Mouse (Mus musculus) forebrain, embryonic 10.5 days (tissue): ENCODE measurements around the gene Sipa1l1. TPM values are rescaled to one million over a fixed set of nuclear protein-coding genes. Genes with fewer than 3 reads are reported as not detected.

Source experiments
- DNase-seq: peaks from one replicate; pipeline ENCODE4 v3.0.0-alpha.2; 2017; ENCODE audit warnings: low spot score; ENCODE audit errors: extremely low spot score
- H3K27ac ChIP-seq: fragments of 300-500 bp; sonication (generic); 2 replicates; pipeline ENCODE4 v1.5.1; 2016; ENCODE audit warnings: mild to moderate bottlenecking
- H3K27me3 ChIP-seq: fragments of 300-500 bp; sonication (generic); 2 replicates; pipeline ENCODE4 v1.6.1; 2016; ENCODE audit warnings: mild to moderate bottlenecking; ENCODE audit not compliant: poor library complexity, severe bottlenecking
- H3K36me3 ChIP-seq: fragments of 300-500 bp; sonication (generic); replicated peaks from 2 replicates; pipeline ENCODE4 v1.6.1; 2016; ENCODE audit warnings: mild to moderate bottlenecking, moderate library complexity
- H3K4me1 ChIP-seq: fragments of 300-500 bp; sonication (generic); 2 replicates; pipeline ENCODE4 v1.6.1; 2016
- H3K4me3 ChIP-seq: fragments of 300-500 bp; sonication (generic); 2 replicates; pipeline ENCODE4 v1.5.1; 2016; ENCODE audit warnings: mild to moderate bottlenecking, moderate library complexity
- H3K9me3 ChIP-seq: fragments of 300-500 bp; sonication (generic); 2 replicates; pipeline ENCODE4 v1.6.1; 2016; ENCODE audit warnings: mild to moderate bottlenecking, moderate library complexity
- WGBS: fragments of 180-500 bp; shearing (Covaris S2); methylation state at CpG from one replicate; pipeline ENCODE4 v1.1.7; 2016; 5-methylcytosine and 5-hydroxymethylcytosine counted together
- polyA plus RNA-seq: library from polyadenylated mRNA; unstranded; fragments of >200 nt; fragmentation: Nextera tagmentation; extraction: Ambion mirVana; gene quantifications from 2 replicates; pipeline ENCODE4 v1.2.1, GENCODE M21; 2016

Gene Sipa1l1
- polyA plus RNA-seq, 1 experiment from 2014 or later = 40.6 TPM

DNA sequence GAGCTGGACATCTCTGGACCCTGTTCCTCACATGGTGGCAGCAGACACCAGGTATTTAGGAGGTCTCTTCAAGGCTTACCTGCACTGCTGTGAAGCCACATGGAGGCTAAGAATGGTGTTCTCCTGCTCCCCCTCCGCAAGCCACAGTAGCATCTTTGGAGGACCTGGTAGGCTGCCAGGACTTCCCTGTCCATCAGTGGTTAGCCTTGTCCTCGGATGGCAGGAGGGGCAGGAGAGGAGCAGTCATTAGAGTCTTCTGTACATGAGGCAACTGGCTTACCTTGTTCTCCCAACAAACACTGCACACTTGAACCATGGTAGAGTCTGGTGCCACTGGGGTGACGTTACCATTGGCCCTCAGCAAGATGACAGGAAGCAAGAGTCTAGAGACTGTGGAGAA is 198.9 kb downstream of the Sipa1l1 start:
- Histone ChIP-seq H3K27me3 (no peaks in the 10 kb centered on the region), H3K27ac (no peak overlapping the region), H3K4me3 (no peak overlapping the region), H3K4me1 (peaks cover 48% of the 10 kb centered on the region), H3K36me3 (peaks cover 7% of the 10 kb centered on the region), H3K9me3 (no peaks in the 10 kb centered on the region)
- 89% methylated on average over 3 of the region's 3 CpGs for WGBS
- no peak for DNase-seq

DNA sequence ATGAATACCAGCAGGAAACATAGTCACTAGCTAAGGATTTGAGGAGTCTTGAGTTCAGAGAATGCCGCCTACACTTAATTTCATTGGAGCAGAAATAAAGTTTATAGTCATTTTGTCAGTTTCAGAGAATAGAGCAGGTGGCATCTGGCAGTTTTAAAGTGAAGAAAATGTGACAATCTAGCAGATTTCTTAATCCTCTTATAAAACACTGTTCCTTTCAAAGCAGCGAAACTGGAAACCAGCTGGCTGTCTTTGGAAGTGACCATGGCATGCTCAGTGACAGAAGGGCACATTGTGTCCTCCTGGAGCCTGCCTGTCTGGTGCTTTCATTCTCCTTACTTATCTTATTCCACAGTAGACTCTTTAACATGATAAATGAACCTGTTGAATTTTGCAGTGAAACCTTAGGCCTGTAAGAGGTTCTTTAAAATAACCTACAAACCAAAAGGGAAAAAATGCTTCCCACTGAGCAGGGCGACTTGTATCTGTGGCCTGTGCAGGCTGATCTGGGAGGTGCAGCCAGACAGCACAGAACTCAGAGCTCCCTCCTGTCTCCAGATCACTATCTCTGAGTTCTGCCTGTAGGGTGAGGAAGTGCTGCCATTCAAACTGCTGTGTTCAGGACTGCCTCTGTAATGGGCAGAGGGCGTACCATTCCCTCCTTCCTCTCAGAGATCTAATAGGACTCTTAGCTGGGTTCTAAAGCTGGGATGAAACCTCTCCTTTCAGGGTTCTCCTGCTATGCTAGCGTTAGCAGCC is 200.5 kb downstream of the Sipa1l1 start:
- Histone ChIP-seq H3K27ac (peak overlapping the region; percentile 25; the same call in 1 of the 2 replicates), H3K27me3 (no peaks in the 10 kb centered on the region), H3K4me3 (no peak overlapping the region), H3K9me3 (no peaks in the 10 kb centered on the region), H3K36me3 (peaks cover 15% of the 10 kb centered on the region), H3K4me1 (peaks cover 44% of the 10 kb centered on the region)
- WGBS = 72% methylated on average over 5 of the region's 5 CpGs
- DNase-seq = no peak

DNA sequence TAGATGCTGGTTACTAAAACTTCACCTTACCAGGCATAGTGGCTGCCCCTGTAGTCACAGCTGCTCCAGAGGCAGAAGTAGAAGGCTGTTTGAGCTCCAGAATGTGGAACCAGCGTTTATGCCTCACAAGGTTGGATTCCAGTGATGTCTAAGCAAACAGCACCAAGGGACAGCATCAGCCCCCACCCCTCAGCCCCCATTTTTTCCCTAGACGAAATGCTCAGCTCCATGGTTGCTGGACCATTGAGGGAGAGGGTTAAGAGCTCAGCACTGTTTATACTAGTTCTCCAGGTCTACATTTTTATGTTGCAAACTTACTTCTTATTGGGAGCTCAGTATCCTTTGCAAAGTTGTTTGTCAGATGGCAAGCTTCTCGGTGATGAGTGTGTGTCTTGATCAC is 202.1 kb downstream of the Sipa1l1 start:
- Histone ChIP-seq H3K4me3 (no peak overlapping the region), H3K36me3 (peaks cover 32% of the 10 kb centered on the region), H3K27ac (no peak overlapping the region), H3K9me3 (no peaks in the 10 kb centered on the region), H3K27me3 (no peaks in the 10 kb centered on the region), H3K4me1 (peaks cover 37% of the 10 kb centered on the region)
- no peak for DNase-seq
- 72% methylated on average over 3 of the region's 3 CpGs for WGBS

DNA sequence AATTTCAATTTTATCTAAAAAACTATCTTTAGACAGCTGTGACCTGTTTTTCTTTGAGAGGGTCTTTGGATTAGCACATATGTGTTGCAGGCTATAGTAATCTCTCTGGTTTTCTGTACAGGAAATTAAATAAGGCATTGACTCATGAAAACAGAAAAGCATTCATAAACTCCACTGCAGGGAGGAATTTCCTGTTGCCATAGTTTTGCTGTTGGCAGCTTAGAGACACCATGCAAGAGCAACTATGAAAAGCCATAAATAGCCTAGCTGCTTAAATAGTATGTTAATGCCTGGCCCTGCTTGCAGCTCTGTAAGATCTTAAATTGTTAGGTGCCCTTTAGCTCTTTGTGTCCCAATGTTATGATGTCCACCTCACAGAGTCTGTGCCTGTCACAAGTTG is 204.9 kb downstream of the Sipa1l1 start:
- Histone ChIP-seq H3K36me3 (peaks cover 37% of the 10 kb centered on the region), H3K4me3 (no peak overlapping the region), H3K27ac (no peak overlapping the region), H3K4me1 (peaks cover 35% of the 10 kb centered on the region), H3K9me3 (no peaks in the 10 kb centered on the region), H3K27me3 (no peaks in the 10 kb centered on the region)
- DNase-seq = no peak

DNA sequence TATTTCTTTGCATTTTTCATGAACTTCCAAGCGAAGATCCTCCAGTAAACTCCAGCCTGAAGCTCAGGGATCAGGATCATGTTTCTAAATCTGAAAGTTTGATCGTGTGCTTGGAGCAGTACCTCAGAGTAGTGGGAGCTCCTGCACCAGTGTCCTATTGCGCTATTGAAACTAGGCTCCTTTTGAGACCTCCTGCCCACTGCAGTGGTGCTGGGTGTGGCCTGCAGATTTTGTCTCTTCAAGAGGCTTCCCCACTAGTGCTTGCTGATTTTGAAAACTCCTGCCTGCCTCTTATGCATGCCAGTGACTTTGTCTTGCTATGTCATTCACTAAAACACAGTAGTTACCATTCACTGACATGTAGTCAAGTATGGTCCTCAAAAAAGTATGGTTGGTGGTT is 213.8 kb downstream of the Sipa1l1 start:
- Histone ChIP-seq H3K4me1 (no peaks in the 10 kb centered on the region), H3K27me3 (no peaks in the 10 kb centered on the region), H3K36me3 (peaks cover 46% of the 10 kb centered on the region), H3K27ac (no peak overlapping the region), H3K9me3 (no peaks in the 10 kb centered on the region), H3K4me3 (no peak overlapping the region)
- WGBS = 87% methylated on average over 3 of the region's 3 CpGs
- DNase-seq = no peak

DNA sequence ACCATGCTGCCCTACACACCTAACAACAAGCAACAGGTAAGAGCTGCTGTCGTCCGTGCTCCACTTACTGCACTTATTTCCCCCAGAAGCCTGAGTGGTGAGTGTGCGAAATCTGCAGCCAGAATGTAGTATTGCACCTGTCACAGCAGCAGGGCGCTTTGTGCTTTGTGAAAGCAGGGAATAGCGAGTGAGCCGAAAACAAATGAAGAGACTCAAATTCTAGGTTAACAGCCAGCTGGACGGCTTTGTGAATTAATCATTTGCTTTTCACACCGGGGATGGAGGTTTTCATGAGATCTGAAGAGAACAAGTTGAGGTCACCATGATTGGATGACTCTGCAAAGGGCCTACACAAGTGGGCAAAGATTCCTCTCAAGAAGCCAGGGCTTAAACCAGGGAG is 215.6 kb downstream of the Sipa1l1 start:
- Histone ChIP-seq H3K36me3 (peaks cover 46% of the 10 kb centered on the region), H3K4me3 (no peak overlapping the region), H3K4me1 (no peaks in the 10 kb centered on the region), H3K27me3 (no peaks in the 10 kb centered on the region), H3K9me3 (no peaks in the 10 kb centered on the region), H3K27ac (no peak overlapping the region)
- 91% methylated on average over 8 of the region's 8 CpGs for WGBS
- no peak for DNase-seq

DNA sequence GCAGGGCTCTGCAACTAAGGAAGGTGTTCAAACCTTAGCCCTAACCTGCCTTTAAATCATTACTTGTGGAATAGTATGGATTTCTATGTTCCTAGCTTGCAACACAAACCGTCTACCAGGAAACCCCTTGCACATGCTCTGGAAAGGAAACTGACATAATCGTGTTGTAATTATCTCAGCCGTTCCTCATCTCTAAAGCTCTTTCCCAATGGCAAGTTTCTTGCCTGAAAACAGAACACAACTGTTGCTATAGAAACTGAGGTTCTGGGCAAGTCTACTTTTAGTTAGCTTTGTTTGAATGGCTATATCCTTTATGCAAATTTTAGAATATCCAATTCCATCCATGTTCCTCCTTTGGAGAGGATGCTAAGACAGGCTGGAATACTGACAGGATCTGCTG is 217.9 kb downstream of the Sipa1l1 start:
- Histone ChIP-seq H3K27me3 (no peaks in the 10 kb centered on the region), H3K36me3 (peaks cover 40% of the 10 kb centered on the region), H3K9me3 (no peaks in the 10 kb centered on the region), H3K27ac (no peak overlapping the region), H3K4me1 (peaks cover 4% of the 10 kb centered on the region; the same call in 1 of the 2 replicates), H3K4me3 (no peak overlapping the region)
- DNase-seq = no peak
- 93% methylated on average over 3 of the region's 3 CpGs for WGBS

GRCm38 (mm10) chr12:82387647-82388046 is 218.5 kb downstream of the Sipa1l1 start:
- H3K4me3 ChIP-seq = no peak overlapping the region
- no peaks in the 10 kb centered on the region for H3K9me3 ChIP-seq
- H3K4me1 ChIP-seq = peaks cover 4% of the 10 kb centered on the region; the same call in 1 of the 2 replicates
- no peak for DNase-seq
- H3K27ac ChIP-seq = no peak overlapping the region
- H3K36me3 ChIP-seq = peaks cover 40% of the 10 kb centered on the region
- no peaks in the 10 kb centered on the region for H3K27me3 ChIP-seq
- WGBS = 93% methylated on average over 3 of the region's 3 CpGs

DNA sequence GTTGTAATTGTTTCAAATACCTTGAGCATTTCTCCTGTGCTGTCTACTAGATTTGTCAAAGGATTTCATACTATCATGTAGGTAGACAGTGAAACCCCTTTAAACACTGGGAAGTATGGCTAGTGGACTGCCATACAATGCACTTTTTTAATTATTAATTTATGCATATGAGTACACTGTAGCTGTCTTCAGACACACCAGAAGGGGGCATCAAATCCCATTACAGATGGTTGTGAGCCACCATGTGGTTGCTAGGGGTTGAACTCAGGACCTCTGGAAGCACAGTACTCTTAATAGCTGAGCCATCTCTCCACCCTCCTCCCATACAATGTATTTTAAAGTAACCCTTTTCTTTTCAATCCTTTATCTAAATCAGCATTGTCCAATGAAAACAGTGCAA is 219.0 kb downstream of the Sipa1l1 start:
- H3K27ac ChIP-seq = no peak overlapping the region
- DNase-seq = no peak
- no peaks in the 10 kb centered on the region for H3K27me3 ChIP-seq
- H3K4me1 ChIP-seq = peaks cover 4% of the 10 kb centered on the region; the same call in 1 of the 2 replicates
- no peak overlapping the region for H3K4me3 ChIP-seq
- H3K36me3 ChIP-seq = peaks cover 40% of the 10 kb centered on the region
- H3K9me3 ChIP-seq = no peaks in the 10 kb centered on the region

DNA sequence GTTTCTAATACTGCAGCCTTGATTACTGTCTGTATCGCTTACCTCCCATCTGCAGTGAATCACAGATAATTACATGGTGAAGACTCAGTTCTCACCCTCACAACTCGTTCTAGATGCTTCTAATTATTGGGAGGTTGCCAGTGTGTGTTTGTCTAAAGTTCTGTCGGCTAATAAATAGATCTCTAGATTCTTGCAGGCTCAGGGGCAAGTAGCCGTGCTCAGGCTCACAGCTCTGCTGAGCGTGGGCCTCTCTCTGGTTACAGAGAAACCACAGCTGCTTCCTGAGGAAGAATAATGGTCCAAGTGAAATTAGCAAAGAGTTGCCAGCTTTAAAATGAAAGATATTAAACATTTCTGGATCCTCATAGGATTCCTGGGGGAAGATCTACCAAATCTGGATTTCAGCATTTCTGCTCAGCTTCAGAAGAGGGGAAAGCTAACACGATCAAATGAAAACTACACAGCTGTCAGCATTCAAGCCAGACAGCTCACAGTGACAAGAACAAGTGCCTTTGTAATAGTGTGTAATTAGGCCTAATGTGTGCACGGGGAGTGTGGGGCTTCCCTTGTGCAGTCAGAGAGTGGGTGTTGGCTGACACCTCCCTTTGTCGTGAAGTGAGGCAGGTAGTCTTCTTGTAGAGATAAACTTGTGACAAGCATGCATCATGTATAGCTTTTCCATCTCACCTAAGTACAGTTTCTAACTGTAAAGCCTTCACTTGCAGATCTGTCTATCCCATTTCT is 225.2 kb downstream of the Sipa1l1 start:
- Histone ChIP-seq H3K36me3 (peaks cover 34% of the 10 kb centered on the region), H3K27me3 (no peaks in the 10 kb centered on the region), H3K27ac (no peak overlapping the region), H3K4me1 (peaks cover 16% of the 10 kb centered on the region), H3K4me3 (no peak overlapping the region), H3K9me3 (no peaks in the 10 kb centered on the region)
- DNase-seq = no peak
- WGBS = 75% methylated on average over 8 of the region's 8 CpGs

DNA sequence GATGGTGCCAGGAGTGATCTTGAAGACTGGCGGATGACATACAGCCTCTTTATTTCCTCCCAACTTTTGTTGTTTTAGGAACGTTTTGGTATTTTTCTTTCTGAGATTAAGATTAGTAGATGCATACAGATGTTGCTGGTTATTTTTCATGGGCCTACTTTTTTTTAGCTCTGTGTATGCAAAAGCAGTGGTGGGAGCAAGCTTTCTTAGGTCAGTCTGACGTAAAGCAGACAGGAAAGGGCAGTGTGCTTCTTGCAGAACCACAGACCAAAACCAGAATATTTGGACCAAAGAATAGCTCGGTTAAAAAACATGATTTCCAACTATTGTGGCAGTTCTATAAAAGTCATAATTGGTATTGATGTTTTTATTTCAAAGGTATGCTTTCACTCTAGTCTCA is 226.1 kb downstream of the Sipa1l1 start:
- H3K4me3 ChIP-seq = no peak overlapping the region
- no peak for DNase-seq
- H3K27ac ChIP-seq = no peak overlapping the region
- peaks cover 16% of the 10 kb centered on the region for H3K4me1 ChIP-seq
- H3K9me3 ChIP-seq = no peaks in the 10 kb centered on the region
- no peaks in the 10 kb centered on the region for H3K27me3 ChIP-seq
- WGBS = 94% methylated on average over 4 of the region's 4 CpGs
- peaks cover 43% of the 10 kb centered on the region for H3K36me3 ChIP-seq

GRCm38 (mm10) chr12:82397193-82397592 is 228.1 kb downstream of the Sipa1l1 start:
- H3K36me3 ChIP-seq = peaks cover 47% of the 10 kb centered on the region
- H3K4me1 ChIP-seq = peaks cover 13% of the 10 kb centered on the region
- no peak for DNase-seq
- no peak overlapping the region for H3K4me3 ChIP-seq
- H3K27ac ChIP-seq = no peak overlapping the region
- H3K27me3 ChIP-seq = no peaks in the 10 kb centered on the region
- 96% methylated on average over 8 of the region's 8 CpGs for WGBS
- no peaks in the 10 kb centered on the region for H3K9me3 ChIP-seq

DNA sequence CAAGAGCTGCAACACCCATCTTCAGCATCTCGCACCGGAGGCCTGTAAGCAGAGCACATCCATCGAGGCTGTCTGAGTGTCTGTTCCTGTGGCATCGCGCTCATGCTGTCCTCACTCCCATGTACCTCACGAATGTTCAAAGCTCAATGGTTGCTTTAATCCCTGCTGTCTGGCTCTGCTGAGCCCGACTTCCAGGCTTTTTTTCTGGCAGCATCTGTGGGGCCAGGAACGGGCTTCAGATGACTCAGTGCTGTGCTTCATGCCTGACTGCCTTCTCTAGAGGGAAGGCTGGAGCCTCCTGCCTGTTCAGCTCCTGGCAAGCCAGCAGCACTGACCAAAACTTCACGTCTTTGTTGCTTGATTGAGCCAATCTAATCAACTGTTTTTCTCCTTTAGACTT is 228.6 kb downstream of the Sipa1l1 start:
- H3K4me1 ChIP-seq = peaks cover 13% of the 10 kb centered on the region
- no peak for DNase-seq
- H3K4me3 ChIP-seq = no peak overlapping the region
- 71% methylated on average over 9 of the region's 9 CpGs for WGBS
- no peaks in the 10 kb centered on the region for H3K9me3 ChIP-seq
- no peaks in the 10 kb centered on the region for H3K27me3 ChIP-seq
- no peak overlapping the region for H3K27ac ChIP-seq
- peaks cover 52% of the 10 kb centered on the region for H3K36me3 ChIP-seq
